Comparison of ENCODE assay signal across 21 mouse cellular contexts in genomic region chr1:90723325-90723724, GRCm38 (mm10).
"Had no signal": no experiment of that assay in that cellular context is flagged by ENCODE, and none has a peak within 500 bp of the region (broad histone marks: within the 10 kb centered on the region; RNA-seq: fewer than 3 reads in every experiment).

No protein-coding gene starts in this region.

- ATAC-seq: intestine, embryonic 16.5 days; liver, postnatal 0 days had no signal

- DNase-seq: kidney, adult 18-20 months; kidney, adult 9 months; kidney, postnatal 14 days; kidney, postnatal 4 days; left cerebral cortex, postnatal 4 days; liver, postnatal 0 days; lung, postnatal 4 days; midbrain, embryonic 14.5 days; right cerebral cortex, adult 18-20 months; right cerebral cortex, postnatal 14 days; right cerebral cortex, postnatal 4 days; thymus, adult 18-20 months; thymus, postnatal 36 days had no signal

- H3K36me3 ChIP-seq: limb, embryonic 12.5 days; limb, embryonic 15.5 days; neural tube, embryonic 12.5 days; neural tube, embryonic 15.5 days had no signal

- H3K9me3 ChIP-seq: limb, embryonic 12.5 days; limb, embryonic 15.5 days; neural tube, embryonic 12.5 days; neural tube, embryonic 15.5 days had no signal

- H3K4me2 ChIP-seq: limb, embryonic 12.5 days; limb, embryonic 15.5 days; liver, embryonic 11.5 days; midbrain, embryonic 11.5 days; neural tube, embryonic 12.5 days; neural tube, embryonic 15.5 days had no signal

- H3K4me3 ChIP-seq: limb, embryonic 12.5 days; limb, embryonic 15.5 days; neural tube, embryonic 12.5 days; neural tube, embryonic 15.5 days had no signal

- H3K27me3 ChIP-seq: limb, embryonic 12.5 days; limb, embryonic 15.5 days; neural tube, embryonic 12.5 days; neural tube, embryonic 15.5 days had no signal

- H3K9ac ChIP-seq: limb, embryonic 12.5 days; limb, embryonic 15.5 days; liver, embryonic 14.5 days; liver, postnatal 0 days; neural tube, embryonic 12.5 days; neural tube, embryonic 15.5 days had no signal

- H3K4me1 ChIP-seq: limb, embryonic 12.5 days; neural tube, embryonic 12.5 days; neural tube, embryonic 15.5 days had no signal

- H3K27ac ChIP-seq: limb, embryonic 12.5 days; limb, embryonic 15.5 days; liver, embryonic 14.5 days; neural tube, embryonic 12.5 days; neural tube, embryonic 15.5 days had no signal
